Mouse (Mus musculus) c-Kit-negative CD71-positive TER-119-positive erythroid progenitor cells, embryonic 14.5 days (primary cell): ENCODE measurements around the gene Foxo3.

Experiments
- DNase-seq: peaks from one replicate; pipeline ENCODE4 v3.0.0-alpha.2; 2013; ENCODE audit warnings: low read depth, low spot score

The Foxo3 gene

GRCm38 (mm10) chr10:42276507-42277345 is at the start of gene Foxo3:
Foxo3 (minus strand) TSS chr10:42276755.
- peak; percentile 81 for DNase-seq

DNA sequence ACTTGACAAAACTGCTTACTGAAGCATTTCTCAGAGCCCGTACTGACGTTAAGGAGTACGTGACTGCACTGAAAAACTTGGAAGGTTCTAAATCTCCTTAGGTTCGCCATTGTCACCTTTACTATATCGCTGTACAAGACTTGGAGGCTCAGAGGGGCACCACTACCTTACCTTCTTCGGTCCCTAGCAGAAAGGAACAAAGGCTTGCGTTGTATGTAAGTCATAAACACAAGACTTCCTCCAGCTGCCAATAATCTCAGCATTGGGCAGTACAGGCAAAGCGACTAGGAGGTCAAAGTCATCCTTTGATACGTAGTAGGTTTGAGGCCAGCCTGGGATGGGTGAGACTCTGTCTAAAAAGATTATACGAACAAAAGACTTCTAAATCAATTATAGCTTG is 48.8 kb upstream of the Foxo3 start:
- DNase-seq = no peak

GRCm38 (mm10) chr10:42323978-42324377 is 47.4 kb upstream of the Foxo3 start:
- DNase-seq = no peak

GRCm38 (mm10) chr10:42313222-42313786 is 36.7 kb upstream of the Foxo3 start:
- DNase-seq = no peak

DNA sequence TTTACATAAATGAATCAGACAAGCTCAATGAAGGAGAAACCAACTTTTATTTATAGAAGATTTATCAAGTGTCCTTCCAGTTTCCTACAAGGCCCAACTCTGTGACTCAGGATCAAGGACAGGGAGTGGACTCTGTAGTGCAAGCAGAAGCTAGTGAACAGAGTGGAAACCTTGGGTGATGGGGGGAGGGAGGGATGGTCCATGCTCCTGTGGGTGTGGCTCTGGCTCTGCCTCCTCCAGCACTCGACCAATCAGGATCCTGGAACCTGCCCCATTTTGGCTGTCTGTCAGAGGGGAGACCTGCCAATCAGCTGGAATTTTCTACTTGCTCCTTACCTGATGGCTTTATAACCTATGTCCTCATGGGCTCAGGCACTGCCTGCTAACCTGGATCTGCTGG is 36.0 kb upstream of the Foxo3 start:
- DNase-seq = no peak

DNA sequence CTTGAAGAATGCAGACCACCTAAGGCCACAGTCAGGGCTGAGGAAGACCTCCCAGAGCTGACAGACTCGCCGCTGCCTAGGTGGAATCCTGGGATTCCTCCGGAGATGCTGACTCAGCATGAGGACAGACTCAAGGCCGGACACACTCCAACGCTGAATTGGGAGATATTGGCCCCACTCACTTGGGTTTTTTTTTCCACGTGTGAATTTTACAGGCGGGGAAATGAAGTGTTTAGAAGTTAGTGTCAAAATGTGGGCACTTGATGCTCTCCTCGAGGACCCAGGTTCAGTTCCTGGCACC is 32.1 kb upstream of the Foxo3 start:
- no peak for DNase-seq

DNA sequence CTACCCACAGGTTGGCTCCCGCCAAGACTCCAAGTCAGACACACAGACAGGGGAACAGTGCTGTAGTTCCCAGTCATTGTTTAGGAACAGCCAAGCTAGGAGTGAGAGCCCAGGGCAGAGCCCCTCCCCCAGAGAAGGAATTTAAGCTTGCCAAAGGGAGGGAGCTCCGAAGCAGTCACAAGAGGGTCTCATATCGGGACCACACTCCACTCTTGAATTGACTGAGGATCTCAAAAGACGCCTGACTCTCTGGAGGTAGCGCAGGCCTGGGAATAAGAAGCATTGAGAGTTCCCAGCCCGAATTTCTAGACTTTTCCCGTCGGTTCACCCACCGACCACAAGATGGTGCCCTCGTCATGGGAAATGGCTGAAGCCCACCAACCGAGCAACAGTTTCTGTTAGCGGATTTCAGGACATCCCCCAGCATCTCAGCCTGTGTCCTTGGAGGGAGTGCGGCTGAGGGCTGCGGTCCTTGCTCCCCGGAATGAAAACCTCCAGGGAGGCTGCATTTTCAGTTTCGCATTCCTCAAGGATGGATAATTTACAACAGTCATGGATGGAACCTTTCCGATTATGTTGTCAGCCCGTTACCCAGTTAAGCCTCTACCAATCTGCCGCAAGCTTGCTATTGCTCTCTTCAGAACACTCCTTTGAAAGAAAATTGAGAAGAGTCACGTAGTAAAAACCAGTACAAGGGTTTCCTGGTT is 31.6 kb upstream of the Foxo3 start:
- DNase-seq = no peak

GRCm38 (mm10) chr10:42306422-42306821 is 29.9 kb upstream of the Foxo3 start:
- DNase-seq = no peak

DNA sequence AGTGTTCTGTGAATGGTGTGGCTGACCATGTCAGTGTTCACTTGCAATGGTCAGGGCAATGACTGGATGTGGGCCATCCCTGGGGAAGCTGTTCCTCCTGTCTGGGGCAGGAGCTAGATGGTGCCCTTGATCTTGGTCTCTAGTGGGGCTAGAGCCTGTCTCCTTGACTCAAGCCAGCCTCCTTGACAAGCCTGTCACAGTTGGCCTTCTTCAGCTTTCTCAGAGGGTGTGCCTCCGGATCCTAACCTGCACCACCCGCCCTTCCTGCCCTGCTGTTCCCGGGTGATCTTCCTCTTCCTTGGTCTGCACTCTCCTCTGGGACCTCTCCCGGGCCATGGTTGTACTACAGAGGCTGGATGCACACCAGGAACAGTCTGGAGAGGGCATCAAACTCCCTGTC is 24.2 kb upstream of the Foxo3 start:
- DNase-seq = no peak

- DNase-seq = no peak
These were observed 23.4 kb upstream of the Foxo3 start for GRCm38 (mm10) chr10:42299967-42300366.

DNA sequence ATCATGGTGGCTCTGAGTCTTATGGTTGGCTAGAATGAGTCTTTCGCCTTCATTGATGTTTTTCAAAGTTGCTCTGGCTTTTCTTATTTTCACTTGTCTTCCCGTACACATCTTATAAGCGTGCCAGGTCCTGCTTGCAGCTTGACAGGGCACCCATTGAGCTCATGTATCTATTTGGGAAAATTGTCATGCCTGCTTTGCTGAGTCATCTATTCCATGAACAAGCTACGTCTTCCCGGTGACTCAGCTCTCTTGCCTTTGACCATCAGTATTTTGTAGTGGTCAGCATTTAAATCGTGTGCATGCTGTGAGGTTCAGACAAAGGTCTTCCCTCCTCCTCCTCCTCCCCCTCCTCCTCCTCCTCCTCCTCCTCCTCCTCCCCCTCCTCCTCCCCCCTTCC is 22.9 kb upstream of the Foxo3 start:
- no peak for DNase-seq

DNA sequence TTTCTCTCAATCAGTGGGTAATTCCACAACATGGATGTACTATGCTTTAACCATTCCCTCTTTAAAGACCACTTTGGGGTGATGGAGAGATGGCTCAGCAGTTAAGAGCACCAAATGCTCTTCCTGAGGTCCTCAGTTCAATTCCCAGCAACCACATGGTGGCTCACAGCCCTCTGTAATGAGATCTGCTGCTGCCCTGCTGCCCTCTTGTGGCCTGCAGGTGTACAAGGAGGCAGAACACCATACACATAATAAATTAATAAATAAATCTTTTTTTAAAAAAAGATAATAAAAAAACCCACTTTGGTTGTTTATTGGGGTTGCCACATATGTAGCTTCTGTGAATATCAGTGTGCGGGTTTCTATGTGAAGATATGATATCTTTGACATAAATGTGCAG is 21.4 kb upstream of the Foxo3 start:
- no peak for DNase-seq

- no peak for DNase-seq
These were observed 20.6 kb upstream of the Foxo3 start for GRCm38 (mm10) chr10:42297109-42297508.

- no peak for DNase-seq
These were observed 20.0 kb upstream of the Foxo3 start for GRCm38 (mm10) chr10:42296559-42296958.

- DNase-seq = no peak
These were observed 18.5 kb upstream of the Foxo3 start for GRCm38 (mm10) chr10:42295028-42295427.

GRCm38 (mm10) chr10:42294392-42294791 is 17.8 kb upstream of the Foxo3 start:
- no peak for DNase-seq

GRCm38 (mm10) chr10:42293877-42294276 is 17.3 kb upstream of the Foxo3 start:
- DNase-seq = no peak

- no peak for DNase-seq
These were observed 14.8 kb upstream of the Foxo3 start for GRCm38 (mm10) chr10:42291360-42291759.

GRCm38 (mm10) chr10:42287666-42288065 is 11.1 kb upstream of the Foxo3 start:
- DNase-seq = no peak

- DNase-seq = no peak
These were observed 1.8 kb upstream of the Foxo3 start for GRCm38 (mm10) chr10:42278307-42278850.

- peak; percentile 95 for DNase-seq
These were observed 1.1 kb upstream of the Foxo3 start for GRCm38 (mm10) chr10:42277476-42278306.
